Mouse (Mus musculus) embryonic fibroblast, embryonic 13.5 days (primary cell): ENCODE measurements at regions not wholly inside any gene's neighbourhood (a gene's known extent, or its start where the extent isn't known, plus 50 kb on each side); places are given as distances from the start of the nearest gene placed in this dataset.

Experiments
- CTCF ChIP-seq: IDR thresholded peaks from 2 replicates; pipeline ENCODE4 v1.5.1; 2011; ENCODE audit warnings: mild to moderate bottlenecking, control low read depth, low read length, moderate library complexity, borderline replicate concordance; ENCODE audit not compliant: insufficient read depth
- POLR2A ChIP-seq: IDR thresholded peaks from 2 replicates; pipeline ENCODE4 v1.6.1; 2011; ENCODE audit warnings: low read depth, mild to moderate bottlenecking, control low read depth, low read length, moderate library complexity

- TF ChIP-seq CTCF: no peak
- TF ChIP-seq POLR2A: no peak
These were observed 1395.5 kb upstream of the Cdh20 start for GRCm38 (mm10) chr1:103372811-103373210.
